Mouse (Mus musculus) megakaryocyte, embryonic 14.5 days (primary cell): Measurements from ENCODE around the gene Polrmt.

ENCODE experiments used
- FLI1 ChIP-seq: IDR thresholded peaks from 2 replicates; pipeline ENCODE4 v1.6.1; 2012; ENCODE audit warnings: low read length, inconsistent platforms, mixed read lengths
- GATA1 ChIP-seq: IDR thresholded peaks from 3 replicates; pipeline ENCODE4 v1.6.1; 2012; ENCODE audit warnings: mixed read lengths, low read length, inconsistent platforms, borderline replicate concordance

GRCm38 (mm10) chr10:79777103-79777531 is 30.7 kb upstream of the Polrmt start, which contains the start of gene Fstl3:
- TF ChIP-seq GATA1, result no peak
- TF ChIP-seq FLI1, result no peak
